Mouse (Mus musculus) heart, embryonic 10.5 days (tissue): Measurements from ENCODE around the gene Tmem270. TPM values are rescaled to one million over a fixed set of nuclear protein-coding genes. Genes with fewer than 3 reads are reported as not detected.
"Not testable (repeated sequence)": the region's sequence is repeated elsewhere in the genome, so short reads cannot be mapped to it uniquely, and the experiment has no call there.

Experiments used
- DNase-seq: peaks from one replicate; pipeline ENCODE4 v3.0.0-alpha.2; 2017; ENCODE audit warnings: low spot score
- H3K27ac ChIP-seq: fragments of 300-500 bp; sonication (generic); 2 replicates; pipeline ENCODE4 v1.5.1; 2016; ENCODE audit warnings: mild to moderate bottlenecking
- H3K27me3 ChIP-seq: fragments of 300-500 bp; sonication (generic); 2 replicates; pipeline ENCODE4 v1.6.1; 2016; ENCODE audit warnings: mild to moderate bottlenecking; ENCODE audit not compliant: poor library complexity, insufficient read depth, severe bottlenecking
- H3K36me3 ChIP-seq: fragments of 300-500 bp; sonication (generic); 2 replicates; pipeline ENCODE4 v1.6.1; 2016; ENCODE audit warnings: mild to moderate bottlenecking, moderate library complexity
- H3K4me1 ChIP-seq: fragments of 300-500 bp; sonication (generic); 2 replicates; pipeline ENCODE4 v1.6.1; 2016; ENCODE audit warnings: mild to moderate bottlenecking
- H3K4me3 ChIP-seq: fragments of 300-500 bp; sonication (generic); 2 replicates; pipeline ENCODE4 v1.5.1; 2016; ENCODE audit warnings: mild to moderate bottlenecking, moderate library complexity
- H3K9me3 ChIP-seq: fragments of 300-500 bp; sonication (generic); 2 replicates; pipeline ENCODE4 v1.6.1; 2016; ENCODE audit warnings: mild to moderate bottlenecking, moderate library complexity
- WGBS: fragments of 180-500 bp; shearing (Covaris S2); methylation state at CpG from one replicate; pipeline ENCODE4 v1.1.7; 2016; 5-methylcytosine and 5-hydroxymethylcytosine counted together
- polyA plus RNA-seq: library from polyadenylated mRNA; unstranded; fragments of >200 nt; fragmentation: Nextera tagmentation; extraction: Ambion mirVana; gene quantifications from 2 replicates; pipeline ENCODE4 v1.2.1, GENCODE M21; 2016

Tmem270 gene
- polyA plus RNA-seq, 1 experiment from 2014 or later, result not detected

GRCm38 (mm10) chr5:134939554-134939953 is 33.0 kb upstream of the Tmem270 start:
- not testable (repeated sequence) for H3K9me3 ChIP-seq, H3K27me3 ChIP-seq, H3K4me1 ChIP-seq, DNase-seq, H3K27ac ChIP-seq, H3K4me3 ChIP-seq, H3K36me3 ChIP-seq
- WGBS, result 82% methylated on average over 4 of the region's 7 CpGs

GRCm38 (mm10) chr5:134939069-134939468 is 32.5 kb upstream of the Tmem270 start:
- H3K4me3 ChIP-seq, result no peak overlapping the region
- 69% methylated on average over 3 of the region's 3 CpGs for WGBS
- H3K36me3 ChIP-seq, result peaks cover 8% of the 10 kb centered on the region; the same call in 1 of the 2 replicates
- no peak for DNase-seq
- H3K4me1 ChIP-seq, result peaks cover 3% of the 10 kb centered on the region; the same call in 1 of the 2 replicates
- H3K27ac ChIP-seq, result no peak overlapping the region
- H3K9me3 ChIP-seq, result no peaks in the 10 kb centered on the region
- peaks cover 5% of the 10 kb centered on the region for H3K27me3 ChIP-seq

DNA sequence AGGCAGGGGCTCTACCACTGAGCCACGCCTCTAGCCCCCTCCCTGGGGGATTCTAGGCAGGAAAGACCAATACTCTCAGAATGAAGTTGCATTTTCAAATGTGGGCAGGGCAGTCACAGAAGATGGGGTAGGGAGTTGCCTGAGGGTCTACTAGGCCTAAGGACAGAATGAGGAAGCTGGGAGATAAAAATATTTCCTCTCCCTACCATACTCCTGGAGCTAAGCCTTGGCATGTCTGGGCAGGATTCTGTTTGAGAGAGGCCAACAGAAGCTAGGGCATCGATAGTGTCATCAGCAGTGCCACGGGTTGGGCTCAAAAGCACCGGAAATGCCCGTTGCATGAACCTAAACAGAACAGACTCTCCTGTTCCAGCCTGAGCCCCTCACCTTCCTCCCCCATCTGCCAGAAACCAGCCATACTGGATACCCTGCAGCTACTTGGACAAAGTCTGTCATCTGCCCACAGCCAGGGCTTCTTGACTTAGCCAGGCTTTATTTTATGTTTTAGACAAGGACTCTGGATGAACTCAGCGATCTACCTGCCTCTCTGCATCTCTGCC is 30.2 kb upstream of the Tmem270 start:
- no peaks in the 10 kb centered on the region; the same call in 1 of the 2 replicates for H3K27me3 ChIP-seq
- no peak for DNase-seq
- H3K4me1 ChIP-seq, result peaks cover 8% of the 10 kb centered on the region
- no peak overlapping the region for H3K4me3 ChIP-seq
- WGBS, result 78% methylated on average over 6 of the region's 6 CpGs
- H3K9me3 ChIP-seq, result no peaks in the 10 kb centered on the region
- H3K27ac ChIP-seq, result no peak overlapping the region
- H3K36me3 ChIP-seq, result peaks cover 10% of the 10 kb centered on the region; the same call in 1 of the 2 replicates

DNA sequence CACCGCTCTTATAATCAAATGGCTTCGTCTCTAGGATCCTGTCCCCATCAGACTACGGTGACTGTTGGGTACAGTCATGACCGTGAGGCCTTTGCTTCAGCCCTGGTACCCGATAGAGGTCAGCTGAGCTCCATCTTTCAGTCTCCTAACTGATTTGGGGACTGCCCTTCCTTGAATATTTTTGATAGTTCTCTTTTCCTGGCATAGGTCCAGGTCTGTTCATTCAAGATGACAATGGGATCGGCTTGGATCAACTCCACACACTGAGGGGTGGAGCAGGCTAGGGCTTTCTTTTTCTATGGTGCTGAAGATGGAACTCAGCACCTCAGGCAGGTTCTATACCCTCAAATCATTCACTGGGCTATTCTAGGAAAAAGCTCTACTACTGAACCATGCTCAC is 29.5 kb upstream of the Tmem270 start:
- WGBS, result 89% methylated on average over 6 of the region's 6 CpGs

DNA sequence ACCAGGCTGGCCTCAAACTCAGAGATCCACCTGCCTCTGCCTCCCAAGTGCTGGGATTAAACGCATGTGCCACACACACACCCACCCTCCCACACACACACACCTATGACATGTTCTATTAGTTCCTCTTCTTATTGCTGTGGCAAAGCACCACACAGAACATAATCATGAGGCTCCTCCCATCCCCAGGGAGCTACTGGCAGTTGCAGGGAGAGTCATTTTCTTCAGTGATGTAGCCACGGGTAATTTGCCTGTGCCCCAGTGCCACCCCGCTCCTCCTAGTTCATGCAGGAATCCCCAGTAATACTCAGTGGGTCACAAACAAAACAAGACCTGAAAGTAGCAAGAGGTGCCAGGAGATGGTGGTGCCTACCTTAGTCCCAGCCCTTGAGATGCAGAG is 28.1 kb upstream of the Tmem270 start:
- Histone ChIP-seq H3K4me3 (no peak overlapping the region), H3K4me1 (peaks cover 8% of the 10 kb centered on the region), H3K36me3 (peaks cover 10% of the 10 kb centered on the region; the same call in 1 of the 2 replicates), H3K27ac (no peak overlapping the region), H3K27me3 (no peaks in the 10 kb centered on the region), H3K9me3 (no peaks in the 10 kb centered on the region)
- no peak for DNase-seq
- WGBS, result 88% methylated on average over 3 of the region's 3 CpGs

More for the DNA sequence above, 29.5 kb upstream of the Tmem270 start:
- Histone ChIP-seq H3K36me3 (peaks cover 10% of the 10 kb centered on the region; the same call in 1 of the 2 replicates), H3K9me3 (no peaks in the 10 kb centered on the region), H3K27me3 (no peaks in the 10 kb centered on the region; the same call in 1 of the 2 replicates), H3K4me1 (peaks cover 8% of the 10 kb centered on the region), H3K27ac (no peak overlapping the region), H3K4me3 (no peak overlapping the region)
- DNase-seq, result no peak

DNA sequence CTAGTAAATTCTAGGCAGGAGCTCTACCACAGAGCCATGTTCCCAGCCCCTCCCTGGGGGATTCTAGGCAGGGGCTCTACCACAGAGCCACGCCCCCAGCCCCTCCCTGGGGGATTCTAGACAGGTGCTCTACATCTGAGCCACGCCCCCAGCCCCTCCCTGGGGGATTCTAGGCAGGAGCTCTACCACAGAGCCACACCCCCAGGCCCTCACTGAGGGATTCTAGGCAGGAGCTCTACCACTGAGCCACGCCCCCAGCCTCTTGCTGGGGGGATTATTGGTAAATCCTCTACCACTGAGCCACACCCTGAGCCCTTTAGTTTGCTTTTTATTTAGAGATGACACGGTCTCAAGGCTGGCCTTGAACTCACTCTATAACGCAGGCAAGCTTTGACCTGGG is 27.2 kb upstream of the Tmem270 start:
- H3K4me1 ChIP-seq, H3K4me3 ChIP-seq, H3K36me3 ChIP-seq, H3K27me3 ChIP-seq, DNase-seq, H3K9me3 ChIP-seq, H3K27ac ChIP-seq: not testable (repeated sequence)
- WGBS, result 83% methylated on average over 5 of the region's 5 CpGs

DNA sequence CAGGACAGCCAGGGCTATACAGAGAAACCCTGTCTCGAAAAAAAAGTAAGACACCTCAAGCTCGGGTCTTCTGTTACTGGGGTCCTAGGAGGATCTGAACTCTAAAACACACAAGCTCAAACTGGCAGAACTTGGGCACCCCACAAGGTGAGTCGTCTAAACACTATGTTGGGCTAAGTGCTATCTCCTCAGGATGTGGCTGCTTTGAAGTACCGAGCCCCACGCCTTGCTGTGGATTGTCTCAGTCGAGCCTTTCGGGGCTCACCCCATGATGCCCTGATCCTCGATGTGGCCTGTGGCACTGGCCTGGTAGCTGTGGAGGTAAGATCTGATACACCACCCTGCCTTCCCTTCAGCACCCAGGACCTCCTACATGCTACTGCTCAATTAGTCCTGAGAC is 26.7 kb upstream of the Tmem270 start:
- no peak for DNase-seq
- no peak overlapping the region for H3K4me3 ChIP-seq
- H3K36me3 ChIP-seq, result peaks cover 10% of the 10 kb centered on the region; the same call in 1 of the 2 replicates
- WGBS, result 82% methylated on average over 8 of the region's 8 CpGs
- no peaks in the 10 kb centered on the region; the same call in 1 of the 2 replicates for H3K27me3 ChIP-seq
- H3K27ac ChIP-seq, result no peak overlapping the region
- H3K9me3 ChIP-seq, result no peaks in the 10 kb centered on the region
- H3K4me1 ChIP-seq, result peaks cover 8% of the 10 kb centered on the region

DNA sequence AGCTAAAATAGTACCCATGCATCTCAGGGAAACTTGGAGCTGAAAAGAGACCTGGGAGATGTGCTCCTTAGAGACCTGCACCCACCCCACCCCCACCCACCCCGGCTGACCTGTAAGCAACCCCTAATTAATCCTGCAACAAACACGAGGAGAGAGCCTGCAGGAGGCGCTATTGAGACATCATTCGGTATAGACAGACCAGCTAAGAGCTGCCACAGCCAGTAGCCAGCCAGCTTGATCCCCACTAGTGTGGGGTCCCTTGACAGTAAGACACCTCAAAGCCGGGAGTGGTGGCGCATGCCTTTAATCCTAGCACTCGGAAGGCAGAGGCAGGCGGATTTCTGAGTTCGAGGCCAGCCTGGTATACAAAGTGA is 26.4 kb upstream of the Tmem270 start:
- DNase-seq, result peak; percentile 92
- 45% methylated on average over 9 of the region's 9 CpGs for WGBS
- H3K4me1 ChIP-seq, result peaks cover 8% of the 10 kb centered on the region
- no peaks in the 10 kb centered on the region; the same call in 1 of the 2 replicates for H3K27me3 ChIP-seq
- H3K9me3 ChIP-seq, result no peaks in the 10 kb centered on the region
- peaks cover 10% of the 10 kb centered on the region; the same call in 1 of the 2 replicates for H3K36me3 ChIP-seq
- H3K4me3 ChIP-seq, result peak overlapping the region; percentile 82
- H3K27ac ChIP-seq, result peak overlapping the region; percentile 90

DNA sequence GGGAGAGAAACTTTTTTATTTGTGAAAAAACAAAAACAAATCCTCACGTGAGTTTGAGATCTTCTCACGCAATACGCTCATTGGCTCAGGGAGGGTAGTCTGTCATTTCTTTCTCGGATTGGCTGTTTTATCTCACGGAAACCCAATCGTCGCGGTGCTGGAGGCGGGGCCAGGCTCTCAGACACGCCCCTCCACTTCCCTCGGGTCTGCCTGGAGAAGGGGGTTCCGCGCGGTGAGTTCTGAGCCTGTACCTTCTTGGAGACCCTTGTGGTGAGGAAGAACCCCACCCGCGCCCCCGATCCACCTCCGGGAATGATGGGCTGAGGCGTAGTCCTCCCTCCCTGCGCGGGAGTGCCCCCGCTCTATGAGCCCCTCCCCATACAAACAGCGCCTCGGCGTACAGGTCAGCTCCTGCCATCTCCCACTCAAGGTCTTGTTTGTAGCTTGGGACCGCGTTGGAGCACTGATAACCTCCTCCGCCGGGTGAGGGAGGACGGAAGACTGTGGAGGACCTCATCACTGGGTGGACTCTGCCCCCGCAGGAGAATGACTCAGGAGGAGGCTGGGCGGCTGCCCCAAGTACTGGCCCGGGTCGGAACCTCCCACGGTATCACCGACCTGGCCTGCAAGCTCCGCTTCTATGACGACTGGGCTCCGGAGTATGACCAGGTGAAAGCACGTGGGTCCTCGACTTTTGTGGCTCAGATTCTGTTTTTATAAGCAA is 25.8 kb upstream of the Tmem270 start, which contains the start of gene Mettl27:
Mettl27 (plus strand) TSS at position 190 of the 724 bp plus-strand sequence.
- H3K4me1 ChIP-seq, result peaks cover 8% of the 10 kb centered on the region
- peak within 1 kb of the TSS; percentile 82 for H3K4me3 ChIP-seq
- under 1% methylated on average over 41 of the region's 41 CpGs for WGBS
- H3K27me3 ChIP-seq, result no peaks in the 10 kb centered on the region; the same call in 1 of the 2 replicates
- peak within 1 kb of the TSS; percentile 90 for H3K27ac ChIP-seq
- H3K9me3 ChIP-seq, result no peaks in the 10 kb centered on the region
- peaks cover 10% of the 10 kb centered on the region; the same call in 1 of the 2 replicates for H3K36me3 ChIP-seq
- peak; percentile 96 for DNase-seq

- Histone ChIP-seq H3K9me3 (no peaks in the 10 kb centered on the region), H3K4me1 (peaks cover 8% of the 10 kb centered on the region)
- 82% methylated on average over 2 of the region's 2 CpGs for WGBS
These were observed 23.5 kb upstream of the Tmem270 start for GRCm38 (mm10) chr5:134929988-134930387.

GRCm38 (mm10) chr5:134926726-134927125 is 20.2 kb upstream of the Tmem270 start:
- 65% methylated on average over 4 of the region's 4 CpGs for WGBS
- H3K36me3 ChIP-seq, result no peaks in the 10 kb centered on the region
- no peaks in the 10 kb centered on the region for H3K9me3 ChIP-seq
- no peak for DNase-seq
- no peak overlapping the region for H3K27ac ChIP-seq
- H3K27me3 ChIP-seq, result peaks cover 5% of the 10 kb centered on the region
- H3K4me1 ChIP-seq, result no peaks in the 10 kb centered on the region
- no peak overlapping the region for H3K4me3 ChIP-seq

More at GRCm38 (mm10) chr5:134929988-134930387, 23.5 kb upstream of the Tmem270 start:
- H3K36me3 ChIP-seq, result peaks cover 10% of the 10 kb centered on the region; the same call in 1 of the 2 replicates
- no peak for DNase-seq
- no peak overlapping the region for H3K4me3 ChIP-seq
- no peaks in the 10 kb centered on the region; the same call in 1 of the 2 replicates for H3K27me3 ChIP-seq
- no peak overlapping the region for H3K27ac ChIP-seq

- Histone ChIP-seq H3K27ac (no peak overlapping the region), H3K36me3 (no peaks in the 10 kb centered on the region), H3K27me3 (peaks cover 10% of the 10 kb centered on the region; the same call in 1 of the 2 replicates), H3K4me3 (no peak overlapping the region), H3K9me3 (no peaks in the 10 kb centered on the region), H3K4me1 (0 out of 2 replicates have a peak, but pooled peaks cover 6% of the 10 kb centered on the region)
- no peak for DNase-seq
- 71% methylated on average over 6 of the region's 6 CpGs for WGBS
These were observed 16.6 kb upstream of the Tmem270 start for GRCm38 (mm10) chr5:134923141-134923540.

DNA sequence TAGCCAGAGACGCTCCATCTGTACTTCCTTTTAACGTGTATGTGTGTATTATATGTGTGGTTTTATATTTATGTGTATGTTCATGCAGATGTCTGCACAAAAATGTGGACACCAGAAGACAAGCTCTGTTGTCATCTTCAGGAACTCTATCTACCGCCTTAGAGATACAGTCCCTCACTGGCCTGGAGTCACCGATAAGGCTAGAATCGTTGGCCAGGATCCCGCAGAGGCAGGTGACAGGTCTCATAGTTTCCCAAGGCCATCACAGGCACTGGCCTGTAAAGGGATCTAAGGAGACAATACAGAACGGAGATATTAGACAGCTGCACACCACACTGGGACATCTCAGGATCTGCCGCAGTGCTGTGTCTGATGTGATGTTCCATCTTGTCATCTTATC is 14.6 kb upstream of the Tmem270 start:
- Histone ChIP-seq H3K27ac (no peak overlapping the region), H3K36me3 (no peaks in the 10 kb centered on the region), H3K4me1 (0 out of 2 replicates have a peak, but pooled peaks cover 6% of the 10 kb centered on the region), H3K4me3 (no peak overlapping the region), H3K27me3 (peaks cover 10% of the 10 kb centered on the region; the same call in 1 of the 2 replicates), H3K9me3 (no peaks in the 10 kb centered on the region)
- DNase-seq, result no peak
- WGBS, result 82% methylated on average over 8 of the region's 8 CpGs
